Mouse (Mus musculus) mouse embryonic stem cell (cell line): ENCODE results near the gene C1qc.

Experiments
- in situ Hi-C, 2 experiments: fragments of 300-500 bp; cut with MboI; formaldehyde crosslinking; loops; 1 replicate in 1 of 2; 3 replicates in 1 of 2; pipeline ENCODE4 v1.14.3; 2019 to 2020; ENCODE audit warnings: low sequenced_read_pairs in 2 of 2, low pct_unique_long_range_greater_than_20kb in 1 of 2, mixed read lengths in 1 of 2; ENCODE audit not compliant: unreplicated experiment in 1 of 2

The C1qc gene

DNA sequence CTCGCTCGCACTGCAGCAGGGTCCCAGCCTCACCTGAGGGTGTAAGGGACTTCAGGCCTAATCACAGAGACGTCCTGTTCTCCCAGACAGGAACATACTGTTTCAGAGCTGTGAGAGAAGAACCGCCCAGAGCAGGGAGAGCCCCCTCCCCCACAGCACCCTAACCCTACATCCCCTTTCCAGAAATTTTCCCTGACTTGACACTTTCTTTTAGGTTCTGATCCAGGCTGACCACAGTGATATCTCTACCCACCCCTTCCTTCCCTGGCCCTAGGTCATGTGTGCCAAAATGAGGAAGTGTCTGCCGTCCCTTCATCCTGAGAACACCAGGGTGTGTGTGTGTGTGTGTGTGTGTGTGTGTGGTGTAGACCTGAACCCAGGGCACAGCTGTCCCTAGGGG, at the start of gene C1qc:
Gene C1qc, minus strand, starts transcription at position 255 of the 400 bp plus-strand sequence.
- in situ Hi-C loops: loop anchor here in 1 of 2 experiments (10.0 kb wide), 1 partner anchor 182 kb away; no protein-coding TSS in a partner anchor

GRCm38 (mm10) chr4:136937935-136938334, 45.1 kb upstream of the C1qc start:
- in situ Hi-C loops: no loop called here

DNA sequence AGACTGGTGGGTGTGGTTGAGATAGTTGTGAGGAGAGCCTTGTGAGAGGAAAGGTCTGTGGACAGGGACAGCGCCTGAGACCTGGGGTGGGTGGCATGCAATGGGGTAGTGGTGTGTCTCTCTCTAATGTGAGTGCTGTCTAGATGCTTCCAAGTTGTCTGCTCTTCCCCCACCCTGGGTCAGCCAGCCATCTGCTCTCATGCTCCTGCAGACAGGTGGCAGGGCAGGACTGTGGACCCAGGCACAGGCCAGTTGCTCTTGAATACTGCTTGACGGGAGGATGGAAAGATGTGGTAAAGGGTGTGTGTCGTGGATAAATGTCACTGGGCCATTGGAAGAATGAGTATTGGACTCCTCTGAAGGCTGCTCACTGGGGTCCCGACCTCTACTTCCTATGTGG, 44.5 kb upstream of the C1qc start:
- in situ Hi-C loops: no loop called here

DNA sequence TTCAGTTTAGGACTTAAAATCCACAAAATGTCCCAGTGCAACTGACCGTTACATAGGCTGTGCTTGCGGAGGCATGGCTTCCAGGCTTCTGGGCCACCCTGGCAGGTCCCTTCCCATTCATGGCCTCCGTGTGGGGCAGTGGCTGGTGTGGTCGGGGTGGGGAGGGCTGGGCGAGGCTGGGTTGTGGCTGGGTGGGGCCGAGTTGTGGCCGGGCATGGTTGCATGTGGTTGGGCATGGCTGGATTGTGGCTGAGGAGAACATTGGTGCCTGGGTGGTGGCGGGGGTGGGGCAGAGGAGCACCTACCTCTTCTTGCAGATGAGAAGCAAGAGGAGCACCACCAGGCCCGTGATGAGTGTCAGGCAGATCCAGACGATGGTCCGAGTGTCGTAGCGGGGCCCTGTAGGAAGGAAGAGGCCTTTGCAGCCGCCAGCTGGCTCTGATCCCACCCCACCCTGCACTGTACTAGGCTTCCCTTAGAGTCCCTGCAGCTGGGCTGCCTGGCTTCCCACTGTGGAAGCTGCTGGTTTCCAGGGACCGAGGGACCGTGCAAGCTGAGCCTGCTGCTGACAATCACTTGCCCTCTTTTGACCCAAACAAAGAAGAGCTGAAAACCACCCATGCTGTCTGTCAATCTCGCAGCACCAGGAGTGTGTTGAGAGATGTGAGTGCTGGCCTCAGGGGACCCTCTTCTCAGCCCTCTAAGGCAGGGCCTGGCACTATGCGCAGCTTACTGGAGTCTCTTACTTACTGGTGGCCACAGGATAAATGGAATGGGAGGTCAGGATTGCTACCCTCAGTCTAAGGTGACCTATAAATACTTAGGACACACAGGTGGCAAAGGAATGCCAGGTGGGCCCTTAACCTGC, 42.1 kb upstream of the C1qc start:
- in situ Hi-C loops: no loop called here

DNA sequence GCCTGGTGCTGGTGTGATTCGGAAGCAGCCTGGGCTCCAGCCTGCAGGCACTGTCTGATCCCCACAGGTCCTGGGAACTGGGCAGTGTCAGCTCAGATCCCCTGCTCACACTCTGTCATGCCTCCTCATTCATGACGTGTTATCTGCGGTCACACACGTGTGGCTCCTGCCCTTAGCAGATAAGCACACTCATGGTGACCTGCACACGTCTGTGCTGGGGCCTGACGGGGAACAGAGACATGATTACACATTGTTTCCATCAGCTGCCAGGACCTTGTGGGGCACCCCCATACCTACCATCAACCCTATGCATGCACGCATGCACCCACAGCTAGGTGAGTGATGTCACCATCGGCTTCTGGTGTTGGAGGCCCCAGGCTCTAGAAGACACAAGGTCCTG, 37.6 kb upstream of the C1qc start:
- in situ Hi-C loops: no loop called here

GRCm38 (mm10) chr4:136928928-136929327, 36.1 kb upstream of the C1qc start:
- in situ Hi-C loops: no loop called here

GRCm38 (mm10) chr4:136925804-136926203, 32.9 kb upstream of the C1qc start:
- in situ Hi-C loops: no loop called here

DNA sequence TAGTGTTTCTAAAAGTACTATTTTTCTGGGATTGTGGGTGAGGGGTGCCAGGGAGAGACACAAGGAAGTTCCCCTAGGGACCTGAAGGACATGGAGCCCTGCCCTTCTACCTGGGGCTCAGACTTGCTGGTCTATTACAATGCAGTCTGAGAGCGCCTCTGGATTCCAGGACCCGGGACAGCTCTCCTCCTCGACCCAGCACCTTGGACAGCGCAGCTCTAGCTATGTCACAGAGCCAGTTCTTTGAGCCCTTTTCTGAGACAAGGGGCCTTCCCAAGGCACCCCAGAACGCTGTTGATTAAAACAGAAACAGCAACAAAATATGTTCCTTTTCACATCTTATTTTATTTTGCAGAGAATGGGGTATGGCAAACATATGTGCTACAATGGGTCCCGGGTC, 31.7 kb upstream of the C1qc start:
- in situ Hi-C loops: no loop called here

DNA sequence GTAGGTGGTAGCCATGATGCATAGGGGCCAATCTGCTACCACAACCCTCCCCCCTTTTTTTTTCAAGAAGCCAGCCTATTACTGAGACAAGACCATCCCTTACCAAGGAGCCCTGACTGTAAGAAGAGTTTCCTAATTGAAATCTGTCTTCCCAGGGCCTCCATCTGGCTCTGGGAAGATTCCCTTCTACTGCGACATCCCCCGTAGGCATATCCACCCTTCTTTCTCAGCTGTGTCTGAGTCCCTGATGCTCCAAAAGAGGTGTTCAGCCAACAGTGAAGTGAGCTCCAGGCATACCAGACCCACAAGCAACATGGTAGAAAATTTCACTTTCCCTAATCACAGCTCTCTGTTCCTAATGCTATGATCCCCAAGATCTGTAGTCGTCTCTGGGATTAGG, 26.7 kb upstream of the C1qc start:
- in situ Hi-C loops: no loop called here

GRCm38 (mm10) chr4:136918834-136919233, 26.0 kb upstream of the C1qc start:
- in situ Hi-C loops: no loop called here

DNA sequence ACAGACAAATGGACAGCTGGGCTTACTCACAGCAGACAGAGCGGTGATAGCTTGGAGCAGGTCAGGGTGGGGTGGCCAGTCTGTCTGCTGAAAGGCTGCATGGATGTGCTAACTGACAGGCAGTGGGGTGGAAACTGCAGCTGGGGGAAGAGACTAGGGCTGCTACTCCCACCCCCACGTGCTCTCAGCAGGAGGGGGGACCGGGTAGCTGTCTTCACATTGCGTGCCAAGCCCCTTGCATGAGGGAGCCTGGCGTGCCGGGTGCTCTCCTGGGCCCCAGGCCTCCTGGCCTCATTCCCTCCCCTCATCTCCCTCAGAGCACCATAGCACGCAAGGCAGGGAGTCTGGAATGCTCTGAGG, 24.3 kb upstream of the C1qc start:
- in situ Hi-C loops: no loop called here

DNA sequence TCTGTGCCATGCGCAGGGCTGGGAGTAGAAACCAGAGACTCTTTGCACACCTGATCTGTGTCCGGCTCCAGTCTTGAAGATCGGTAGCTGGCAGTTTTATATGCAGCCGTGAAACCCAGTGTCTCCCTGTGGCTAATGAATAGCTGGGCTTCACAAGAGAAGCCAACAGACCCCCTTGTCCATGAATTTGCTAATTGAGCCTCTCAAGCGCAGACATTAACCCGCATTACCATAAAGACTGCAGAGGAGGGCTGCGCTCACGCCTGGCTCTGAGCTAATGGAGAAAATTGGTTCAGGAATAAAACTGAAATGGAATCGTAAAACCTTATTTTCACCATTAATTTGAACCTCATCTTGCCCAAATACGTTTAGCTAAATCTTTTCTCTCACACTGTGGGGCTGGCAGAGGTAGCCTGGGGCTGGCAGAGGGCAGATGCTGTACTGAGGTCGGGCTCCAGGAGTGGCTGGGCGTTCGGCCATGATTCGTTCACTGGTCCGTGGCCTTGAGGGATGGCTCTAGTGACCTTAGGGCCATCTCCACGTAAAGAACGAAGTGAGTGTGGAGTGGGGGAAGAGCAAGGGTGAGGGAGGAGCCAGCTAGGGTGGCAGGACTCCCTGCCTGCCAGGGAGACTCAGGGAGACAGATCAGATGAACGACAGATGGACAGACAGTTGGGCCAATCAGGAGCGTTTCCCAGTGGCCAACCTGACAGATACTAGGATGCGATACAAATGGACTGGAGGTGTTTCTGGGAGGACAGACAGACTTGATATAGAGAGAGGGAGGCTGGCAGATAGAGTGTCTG, 23.7 kb upstream of the C1qc start:
- in situ Hi-C loops: no loop called here

- in situ Hi-C loops: no loop called here
Measured at GRCm38 (mm10) chr4:136912841-136913240, 20.0 kb upstream of the C1qc start.

DNA sequence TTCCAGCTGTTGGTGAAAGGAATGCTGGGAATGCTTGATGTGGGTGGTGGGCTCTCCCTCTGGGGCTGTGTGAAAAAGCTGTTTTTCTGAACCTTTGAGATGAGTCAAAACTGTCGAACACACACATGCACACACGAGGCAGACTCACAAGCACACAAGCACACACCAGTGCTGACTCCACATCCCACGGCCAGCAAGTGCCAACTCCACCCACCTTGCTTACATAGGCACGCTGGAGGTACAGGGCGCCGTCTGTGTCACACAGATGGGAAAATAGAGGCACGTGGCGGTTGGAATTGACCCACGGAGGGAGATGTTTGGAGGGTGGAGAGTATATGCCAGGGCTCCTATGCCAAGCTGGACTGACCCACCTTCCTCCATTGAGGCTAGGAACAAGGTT, 18.9 kb upstream of the C1qc start:
- in situ Hi-C loops: no loop called here

GRCm38 (mm10) chr4:136911211-136911646, 18.4 kb upstream of the C1qc start:
- in situ Hi-C loops: no loop called here

GRCm38 (mm10) chr4:136907809-136908208, 14.9 kb upstream of the C1qc start:
- in situ Hi-C loops: no loop called here

GRCm38 (mm10) chr4:136907033-136907432, 14.2 kb upstream of the C1qc start:
- in situ Hi-C loops: no loop called here

DNA sequence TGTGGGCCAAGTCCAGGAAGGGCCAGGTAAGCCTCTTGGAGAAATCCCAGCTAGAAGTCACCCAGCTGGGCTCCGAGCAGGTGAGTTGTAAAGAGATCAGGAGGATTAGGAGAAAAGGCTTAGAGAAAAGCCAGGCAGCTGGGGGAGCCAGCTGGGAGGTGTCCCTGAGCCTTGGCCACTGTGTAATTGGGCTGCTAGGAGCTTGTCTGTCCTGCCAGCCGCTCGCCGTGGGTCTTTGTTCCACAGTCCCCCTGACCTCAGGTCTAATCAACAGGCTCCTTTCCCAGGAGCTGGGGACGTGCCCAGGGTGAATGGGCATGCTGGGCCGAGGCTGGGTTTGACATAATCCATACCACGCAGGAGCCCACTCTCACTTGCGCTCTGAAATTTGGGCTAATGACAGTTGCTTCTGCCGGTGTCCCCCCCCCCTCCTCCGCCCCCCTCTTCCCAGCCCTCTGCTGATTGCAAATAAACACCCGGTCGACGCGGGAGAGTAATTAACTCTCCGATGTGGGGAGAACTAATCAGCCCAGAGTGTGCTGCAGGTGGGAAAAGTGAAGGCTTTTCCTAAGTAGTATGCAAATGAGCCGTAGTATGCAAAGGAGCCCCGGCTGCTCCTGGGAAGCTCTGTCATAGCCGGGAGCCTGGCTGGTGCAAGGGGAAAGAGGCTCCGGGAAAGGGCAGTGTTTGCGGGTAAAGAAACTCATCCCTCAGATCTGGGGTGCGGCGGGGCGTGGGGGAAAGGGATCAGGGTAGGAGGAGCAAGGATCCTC, 12.1 kb upstream of the C1qc start:
- in situ Hi-C loops: no loop called here

GRCm38 (mm10) chr4:136899154-136899553, 6.3 kb upstream of the C1qc start:
- in situ Hi-C loops: loop anchor here in 1 of 2 experiments (10.0 kb wide), 1 partner anchor 176 kb away; no protein-coding TSS in a partner anchor
